Mouse (Mus musculus) cerebellum, adult 11 months (tissue): ENCODE data around the gene Fbxo24.
A peak's percentile ranks its signal among the peaks of the same experiment; 100 is the strongest.
"Not testable (repeated sequence)": the region's sequence is repeated elsewhere in the genome, so short reads cannot be mapped to it uniquely, and the experiment has no call there.

Experiments
- DNase-seq: peaks from one replicate; pipeline ENCODE4 v3.0.0; 2022

Fbxo24 gene

DNA sequence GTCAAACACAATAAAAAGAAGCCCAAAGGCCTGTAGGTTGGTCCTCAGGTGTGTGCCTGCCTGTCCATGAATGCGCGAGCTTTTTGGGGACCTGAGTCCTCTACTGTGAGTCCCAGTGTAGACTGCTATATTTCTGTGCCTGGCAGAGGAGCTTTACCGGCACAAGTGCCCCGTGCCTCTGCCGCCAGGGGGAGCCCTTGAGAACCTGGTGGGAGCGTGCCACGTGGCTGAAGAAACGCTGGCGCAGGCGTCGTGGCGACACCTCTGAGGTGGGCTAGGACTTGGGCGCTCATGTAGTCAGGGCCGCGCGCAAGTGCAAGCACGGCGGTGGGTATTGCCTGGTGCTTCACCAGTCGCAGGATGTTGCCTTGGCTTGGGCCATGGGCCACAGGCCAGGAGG, 12.3 kb upstream of the Fbxo24 start, which contains the start of gene Sap25:
Gene Sap25 (plus strand): TSS at position 281 of the 400 bp plus-strand sequence.
- DNase-seq: no peak

DNA sequence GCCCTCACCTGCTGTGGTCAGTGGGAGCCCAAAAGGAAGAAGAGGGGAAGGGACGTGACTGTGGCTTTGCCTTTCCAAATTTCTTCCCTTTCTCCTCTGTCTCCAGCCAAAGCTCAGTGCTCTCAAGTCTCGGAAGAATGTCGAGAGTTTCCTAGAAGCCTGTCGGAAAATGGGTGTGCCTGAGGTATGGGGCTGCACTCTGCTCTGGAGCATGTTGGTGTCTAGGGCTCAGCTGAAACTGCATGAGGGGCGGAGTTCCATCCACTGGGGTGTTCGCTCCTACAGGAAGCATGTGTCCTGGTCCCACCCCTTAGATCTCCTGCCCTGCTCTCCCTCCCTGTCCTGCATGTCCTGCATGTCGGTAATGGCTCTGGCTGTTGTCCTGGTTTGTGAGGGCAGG, 10.7 kb upstream of the Fbxo24 start:
- DNase-seq: no peak

DNA sequence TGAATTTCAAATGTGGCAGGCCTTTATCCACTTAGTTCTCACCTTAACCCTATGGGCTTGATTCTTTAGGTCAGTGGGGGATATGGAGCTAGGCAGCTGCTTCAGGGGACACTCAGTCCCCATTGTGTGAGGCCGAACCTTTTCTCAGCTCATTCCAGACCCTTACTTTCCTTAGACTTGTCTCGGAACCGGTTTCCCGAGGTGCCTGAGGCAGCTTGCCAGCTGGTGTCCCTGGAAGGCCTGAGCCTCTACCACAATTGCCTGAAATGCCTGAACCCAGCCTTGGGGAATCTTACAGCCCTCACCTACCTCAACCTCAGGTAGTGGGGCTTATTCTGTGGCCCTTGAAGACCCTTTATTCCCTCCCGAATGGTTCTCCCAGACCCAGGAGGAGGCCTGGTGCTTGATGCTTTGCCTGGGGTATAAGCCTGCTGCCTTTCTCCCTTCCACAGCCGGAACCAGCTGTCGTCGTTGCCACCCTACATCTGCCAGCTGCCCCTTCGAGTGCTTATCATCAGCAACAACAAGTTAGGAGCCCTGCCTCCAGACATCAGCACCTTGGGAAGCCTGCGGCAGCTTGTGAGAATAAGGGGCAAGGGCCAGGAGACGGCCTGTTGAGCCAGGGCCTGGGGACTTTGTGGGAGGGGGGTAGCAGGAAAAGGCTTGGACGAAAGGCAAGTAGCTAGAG, 4.7 kb upstream of the Fbxo24 start:
- DNase-seq: no peak

DNA sequence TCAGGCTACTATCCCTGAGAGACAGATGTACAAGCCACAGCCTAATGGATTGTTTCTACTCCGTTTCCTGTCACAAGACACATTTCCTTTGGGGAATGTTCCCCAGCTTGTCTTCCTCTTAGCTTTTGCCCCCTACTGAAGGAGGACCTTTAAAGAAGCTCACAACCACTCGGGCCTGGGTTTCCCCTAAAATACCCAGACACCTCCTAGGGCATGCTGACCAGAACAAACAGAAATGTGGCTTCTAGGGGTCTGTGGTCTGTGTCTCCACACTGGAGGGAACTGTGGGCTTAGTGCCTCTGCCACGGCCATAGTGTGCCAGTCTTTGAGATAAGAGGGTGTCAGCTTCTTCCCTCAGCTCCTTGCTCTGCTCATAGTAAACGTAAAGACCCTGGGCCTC, 2.8 kb upstream of the Fbxo24 start:
- DNase-seq: no peak

DNA sequence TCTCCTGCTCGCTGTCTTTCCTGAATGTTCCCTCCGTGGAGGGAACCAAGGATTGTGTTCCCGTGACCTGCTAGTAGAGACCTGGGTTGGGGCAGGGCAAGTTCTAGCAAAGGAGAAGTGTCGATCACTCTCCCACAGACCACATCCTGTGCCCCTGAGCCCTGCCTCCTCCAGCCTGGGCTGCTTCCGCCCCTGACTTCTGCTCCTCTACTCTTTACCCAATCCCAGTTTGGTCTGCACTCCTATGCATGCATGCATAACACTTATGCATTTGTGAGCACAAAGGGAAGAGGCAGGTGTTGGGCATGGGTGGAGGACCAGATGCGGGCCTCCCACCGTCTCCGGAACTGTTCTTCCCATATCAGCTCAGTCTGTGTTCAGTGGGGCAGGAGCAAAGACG, 2.4 kb upstream of the Fbxo24 start:
- no peak for DNase-seq

DNA sequence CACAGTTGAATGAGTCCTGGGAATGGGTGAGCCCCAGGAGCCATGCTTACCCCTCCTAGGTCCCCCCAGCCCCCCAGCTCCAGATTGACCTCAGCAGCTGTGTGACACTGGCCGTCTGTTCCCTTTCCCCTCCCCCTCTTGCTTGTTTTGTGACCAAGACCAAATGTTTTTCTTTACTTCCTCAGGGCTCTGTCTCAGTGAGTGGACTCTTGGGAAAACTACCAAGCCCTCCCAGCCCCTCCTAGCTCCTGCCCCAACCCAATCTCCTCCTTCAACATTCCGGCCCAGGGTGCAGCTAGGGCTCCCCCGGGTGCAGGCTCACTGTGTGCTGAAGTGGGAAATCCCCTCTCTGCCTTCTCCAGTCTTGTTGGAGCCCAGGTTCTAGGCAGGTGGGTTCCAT, 1.8 kb upstream of the Fbxo24 start:
- no peak for DNase-seq

DNA sequence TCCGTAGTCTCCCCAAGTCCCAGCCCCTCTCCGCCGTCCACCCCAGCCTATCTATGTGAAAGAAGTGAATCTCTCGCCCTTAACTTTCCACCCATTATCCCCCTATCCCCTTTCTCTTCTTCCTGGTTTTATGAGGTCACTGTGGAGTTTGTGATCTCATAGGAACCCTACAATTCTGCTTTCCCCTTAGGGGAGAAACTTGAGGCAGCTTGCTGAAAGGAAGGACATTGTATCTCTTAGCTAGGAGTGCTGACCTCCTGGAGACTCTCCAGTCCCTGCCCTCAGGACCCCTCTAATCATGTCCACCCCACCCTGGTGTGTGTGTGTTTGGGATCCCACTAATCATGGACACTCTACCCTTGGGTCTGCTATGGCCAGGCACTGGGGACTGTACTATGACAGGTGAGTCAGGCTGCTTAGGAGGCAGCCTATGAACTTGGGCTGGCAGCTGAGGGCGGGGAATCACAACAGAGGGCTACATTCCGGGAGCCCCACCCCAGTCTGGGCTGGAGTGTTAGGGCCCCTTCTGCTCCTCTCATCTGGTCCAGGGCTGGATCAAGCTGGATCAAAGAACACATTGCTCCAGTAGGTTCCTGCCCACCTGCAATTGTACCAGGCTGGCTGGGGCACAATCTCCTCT, 1.2 kb upstream of the Fbxo24 start:
- DNase-seq: no peak

DNA sequence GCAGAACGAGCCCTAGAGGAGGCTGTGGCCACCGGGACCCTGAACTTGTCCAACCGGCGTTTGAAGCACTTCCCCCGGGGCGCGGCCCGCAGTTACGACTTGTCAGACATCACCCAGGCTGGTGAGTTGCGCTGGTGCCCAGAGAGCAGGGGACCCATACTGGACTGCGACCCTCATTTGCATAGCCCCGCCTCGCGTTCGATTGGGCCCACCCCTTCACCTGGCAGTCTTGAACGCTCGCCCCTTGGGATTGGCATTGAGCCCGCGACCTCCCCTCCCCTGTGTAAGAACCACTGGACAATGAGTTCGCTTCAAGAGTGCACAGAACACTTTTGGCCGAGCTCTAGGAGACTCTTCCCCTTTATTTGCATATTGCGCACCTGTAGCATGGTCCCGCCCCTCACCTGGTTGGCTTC, 512 bp upstream of the Fbxo24 start:
- DNase-seq: peak; percentile 68

DNA sequence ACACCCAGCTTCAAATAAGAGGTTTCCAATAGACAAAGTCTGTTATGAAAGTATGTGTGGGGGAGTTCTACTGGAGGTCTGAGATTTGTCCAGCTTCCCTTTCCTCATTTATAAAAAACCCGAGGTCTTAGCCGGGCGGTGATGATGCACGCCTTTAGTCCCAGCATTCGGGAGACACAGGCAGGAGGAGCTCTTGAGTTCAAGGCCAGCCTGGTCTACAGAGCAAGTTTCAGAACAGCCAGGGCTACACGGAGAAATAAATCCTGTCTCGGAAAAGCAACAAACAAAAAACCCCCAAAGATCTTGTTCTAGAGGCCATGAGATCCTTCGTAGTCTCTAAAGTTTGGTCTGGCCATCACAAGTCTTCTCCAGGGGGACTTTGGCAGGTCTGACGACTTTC, 811 bp downstream of the Fbxo24 start:
- DNase-seq: no peak

DNA sequence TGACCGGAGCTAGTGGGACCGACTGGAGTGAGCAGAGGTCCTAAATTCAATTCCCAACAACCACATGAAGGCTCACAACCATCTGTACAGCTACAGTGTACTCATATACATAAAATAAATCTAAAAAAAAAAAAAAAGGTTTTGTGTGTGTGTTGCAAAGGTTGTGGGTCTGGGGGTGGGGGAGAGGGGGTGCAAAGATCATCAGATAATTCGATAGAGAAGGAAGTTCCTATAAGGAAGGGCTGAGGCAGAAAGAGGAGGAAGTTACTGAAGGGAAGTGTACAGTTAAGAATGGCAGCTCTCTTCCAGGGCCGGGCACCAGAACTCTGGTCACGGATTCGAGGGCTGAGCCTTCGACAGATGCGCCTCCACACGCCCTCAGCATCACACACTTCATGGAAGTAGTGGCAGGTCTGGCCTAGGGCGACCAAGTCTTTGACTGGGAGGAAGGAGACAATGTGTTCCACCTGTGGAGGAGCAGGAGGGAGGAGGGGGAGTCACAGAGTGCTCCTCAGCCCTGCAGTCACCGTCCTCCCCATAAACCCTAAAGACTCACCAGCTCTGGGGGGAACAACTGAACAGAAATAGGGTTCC, 4.8 kb downstream of the Fbxo24 start:
- DNase-seq: no peak

DNA sequence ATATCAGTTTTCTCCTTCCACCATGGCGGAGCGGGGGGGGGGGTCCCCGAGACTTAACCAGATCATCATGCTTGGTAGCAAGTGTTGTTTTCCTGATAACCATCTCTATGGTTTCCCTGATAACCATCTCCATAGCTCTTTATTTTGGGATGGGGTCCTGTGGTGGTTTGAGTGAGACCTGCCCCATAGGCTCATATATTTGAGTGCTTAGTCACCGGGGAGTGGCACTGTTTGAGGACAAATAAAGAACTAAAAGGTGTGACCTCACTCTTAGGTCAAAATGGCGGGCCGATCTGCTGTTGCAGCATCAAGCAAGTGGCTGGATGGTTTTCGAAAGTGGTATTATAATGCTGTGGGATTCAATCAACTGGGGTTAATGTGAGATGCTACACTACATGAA, 13.5 kb downstream of the Fbxo24 start:
- DNase-seq: no peak

DNA sequence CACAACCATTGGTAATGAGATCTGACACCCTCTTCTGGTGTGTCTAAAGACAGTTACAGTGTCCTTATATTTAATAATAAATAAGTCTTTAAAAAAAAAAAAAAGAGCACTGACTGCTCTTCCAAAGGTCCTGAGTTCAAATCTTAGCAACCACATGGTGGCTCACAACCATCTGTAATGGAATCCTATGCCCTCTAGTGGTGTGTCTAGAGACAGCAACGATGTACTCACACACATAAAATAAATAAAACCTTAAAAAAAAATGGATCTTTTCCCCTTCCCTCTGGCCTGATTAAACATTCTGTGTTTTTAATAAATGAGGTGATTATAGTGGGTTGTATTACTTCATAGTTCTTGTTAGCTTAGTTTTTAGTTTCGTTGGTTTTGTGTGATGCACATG, 13.9 kb downstream of the Fbxo24 start:
- not testable (repeated sequence) for DNase-seq

DNA sequence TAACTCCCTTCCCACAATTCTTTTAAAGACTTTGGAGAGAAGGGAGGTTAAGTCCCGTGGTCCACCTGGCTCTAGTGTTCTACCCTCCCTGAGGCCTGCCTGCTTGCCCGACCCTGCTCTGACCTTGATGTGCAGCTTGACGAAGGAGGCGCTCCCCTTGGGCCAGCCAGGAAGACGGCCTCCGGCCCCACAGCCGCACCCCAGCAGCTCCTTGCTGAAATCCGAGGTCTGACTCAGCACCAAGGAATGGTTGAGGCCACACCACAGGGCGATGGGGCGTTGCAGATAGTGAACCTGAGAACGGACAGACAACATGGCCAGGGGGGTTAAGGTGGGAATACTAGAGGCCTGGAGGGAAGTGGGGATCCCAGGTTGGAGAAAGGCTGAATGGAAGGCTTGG, 15.3 kb downstream of the Fbxo24 start, which contains the start of gene Pcolce:
Gene Pcolce (minus strand): TSS at position 235 of the 400 bp plus-strand sequence.
- no peak for DNase-seq

DNA sequence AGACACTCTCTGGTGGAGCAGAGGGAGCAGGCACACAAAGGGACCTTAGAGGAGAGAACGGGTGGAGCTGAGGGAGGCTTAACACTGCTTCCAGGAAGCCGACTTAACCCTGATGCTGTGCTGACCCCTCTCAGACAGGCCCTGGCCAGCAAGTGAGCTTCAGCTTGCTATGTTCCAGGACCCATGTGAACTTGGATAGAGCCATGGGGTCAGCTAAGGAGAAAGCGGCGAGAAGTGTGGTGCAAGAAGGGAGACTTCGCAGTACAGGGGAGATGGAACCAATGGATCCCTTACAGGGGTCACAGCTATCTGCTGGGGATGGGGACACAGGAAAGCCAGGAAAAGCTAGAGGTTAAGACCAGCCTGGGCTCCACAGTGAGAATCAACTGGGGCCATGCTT, 15.7 kb downstream of the Fbxo24 start:
- DNase-seq: no peak

DNA sequence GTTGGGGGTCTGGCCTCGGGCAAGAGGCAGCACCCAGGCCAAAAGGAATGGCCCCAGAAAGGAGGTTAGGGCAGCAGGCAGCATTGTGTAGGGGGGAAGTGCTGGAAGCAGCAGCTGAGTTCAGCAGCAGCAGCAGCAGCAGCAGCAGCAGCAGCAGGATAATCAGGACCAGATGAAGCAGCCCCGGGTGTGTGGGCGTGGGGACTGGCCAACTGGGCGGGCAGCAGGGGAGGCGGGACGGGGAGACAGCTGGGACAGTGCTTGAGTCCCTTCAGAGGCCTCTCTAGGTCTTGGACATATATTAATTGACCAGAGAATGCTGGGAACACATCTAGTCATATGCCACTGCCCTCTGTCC, 17.6 kb downstream of the Fbxo24 start:
- no peak for DNase-seq

DNA sequence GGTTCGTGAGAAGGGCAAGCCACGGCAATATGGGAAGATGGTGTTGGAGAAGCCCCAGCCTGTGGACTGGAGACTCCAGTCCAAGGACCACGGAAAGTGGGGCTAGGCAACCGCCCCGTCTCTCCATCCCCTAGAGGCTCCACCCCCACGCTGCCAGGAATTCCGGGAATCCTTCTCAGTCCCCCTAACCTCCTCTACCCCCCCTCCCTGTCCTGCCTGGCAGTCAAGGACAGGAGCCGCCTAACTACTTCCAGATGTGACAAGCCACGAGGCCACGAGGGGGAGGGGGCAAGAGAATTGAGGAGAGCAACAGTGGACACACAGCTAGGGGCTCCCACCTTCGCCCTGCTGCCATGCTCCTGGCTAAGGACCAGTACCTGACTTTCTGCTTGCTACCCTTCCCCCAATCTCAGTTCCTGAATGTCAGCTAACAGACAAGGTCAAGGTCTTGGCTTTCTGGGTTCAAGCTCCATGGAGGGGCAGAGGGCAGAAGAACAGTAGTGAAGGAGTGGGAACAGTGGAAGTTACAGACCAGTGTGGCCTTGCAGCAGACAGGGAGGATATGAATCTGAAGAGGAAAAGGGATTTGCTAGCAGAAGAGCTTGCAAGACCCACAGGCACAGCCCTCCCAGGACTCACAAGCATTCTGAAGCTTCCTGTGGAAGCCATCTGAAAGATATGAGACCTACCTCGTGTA, 18.1 kb downstream of the Fbxo24 start:
- DNase-seq: no peak

DNA sequence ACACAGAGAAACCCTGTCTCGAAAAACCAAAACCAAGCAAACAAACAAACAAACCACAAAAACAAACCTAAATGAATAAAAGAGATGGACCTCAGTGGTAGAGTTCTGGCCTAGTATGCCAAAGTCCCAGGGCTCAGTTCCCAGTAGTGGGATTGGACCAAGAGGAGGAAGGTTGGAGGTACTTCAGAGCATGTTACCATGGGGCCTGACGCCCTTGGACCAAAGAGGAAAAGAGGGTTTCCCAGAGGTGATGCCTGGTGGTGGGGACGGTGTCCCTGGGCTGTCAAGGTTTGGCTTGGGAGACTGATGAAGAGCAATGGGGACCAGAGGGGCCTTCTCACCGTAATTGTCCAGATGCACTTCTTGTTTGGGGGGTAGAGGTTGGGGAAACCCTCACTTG, 18.7 kb downstream of the Fbxo24 start:
- no peak for DNase-seq

DNA sequence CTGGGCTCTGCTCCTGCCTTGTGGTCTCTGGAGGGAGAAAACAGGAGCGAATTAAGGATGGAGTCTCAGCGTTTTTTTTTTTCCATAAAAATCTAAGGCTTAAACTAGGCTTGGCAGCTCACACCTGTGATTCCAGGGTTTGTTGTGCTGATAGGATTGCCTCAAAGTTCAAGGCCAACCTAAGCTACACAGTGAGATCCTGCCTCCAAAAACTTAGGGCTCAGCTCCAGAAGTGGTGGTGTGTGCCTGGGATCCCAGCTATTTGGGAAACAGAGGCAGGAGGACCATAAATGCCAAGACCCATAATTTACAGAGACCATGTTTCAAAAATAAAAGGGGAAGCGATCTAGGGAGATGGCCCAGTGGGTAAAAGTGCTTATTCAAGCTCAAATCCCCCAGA, 19.5 kb downstream of the Fbxo24 start:
- DNase-seq: no peak

DNA sequence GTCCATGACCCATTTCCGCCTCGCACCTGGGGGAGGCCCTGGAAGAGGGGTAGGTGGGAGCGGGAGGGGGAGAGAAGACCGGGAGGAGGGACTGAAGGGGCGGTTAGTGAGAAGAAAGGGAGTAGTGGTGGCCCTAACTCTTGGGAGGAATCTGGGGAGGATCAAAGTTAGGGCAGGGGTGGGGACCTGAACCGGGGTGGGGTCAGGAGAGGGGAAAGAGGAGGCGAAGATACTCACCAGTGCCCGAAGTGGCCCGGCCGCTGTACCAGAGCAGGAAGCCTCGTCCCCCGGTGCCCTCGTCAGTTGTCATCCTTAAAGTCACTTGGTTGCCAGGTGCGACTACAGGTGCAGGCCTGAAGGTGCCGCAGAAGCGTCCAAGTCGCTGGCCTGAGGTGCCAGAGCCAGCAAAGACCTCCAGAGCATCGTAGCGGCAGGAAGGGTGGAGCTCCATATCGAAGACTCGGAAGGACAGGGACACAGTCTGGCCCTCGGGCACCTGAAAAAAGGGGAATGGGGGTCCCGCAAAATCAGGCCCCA, 20.1 kb downstream of the Fbxo24 start:
- DNase-seq: no peak

DNA sequence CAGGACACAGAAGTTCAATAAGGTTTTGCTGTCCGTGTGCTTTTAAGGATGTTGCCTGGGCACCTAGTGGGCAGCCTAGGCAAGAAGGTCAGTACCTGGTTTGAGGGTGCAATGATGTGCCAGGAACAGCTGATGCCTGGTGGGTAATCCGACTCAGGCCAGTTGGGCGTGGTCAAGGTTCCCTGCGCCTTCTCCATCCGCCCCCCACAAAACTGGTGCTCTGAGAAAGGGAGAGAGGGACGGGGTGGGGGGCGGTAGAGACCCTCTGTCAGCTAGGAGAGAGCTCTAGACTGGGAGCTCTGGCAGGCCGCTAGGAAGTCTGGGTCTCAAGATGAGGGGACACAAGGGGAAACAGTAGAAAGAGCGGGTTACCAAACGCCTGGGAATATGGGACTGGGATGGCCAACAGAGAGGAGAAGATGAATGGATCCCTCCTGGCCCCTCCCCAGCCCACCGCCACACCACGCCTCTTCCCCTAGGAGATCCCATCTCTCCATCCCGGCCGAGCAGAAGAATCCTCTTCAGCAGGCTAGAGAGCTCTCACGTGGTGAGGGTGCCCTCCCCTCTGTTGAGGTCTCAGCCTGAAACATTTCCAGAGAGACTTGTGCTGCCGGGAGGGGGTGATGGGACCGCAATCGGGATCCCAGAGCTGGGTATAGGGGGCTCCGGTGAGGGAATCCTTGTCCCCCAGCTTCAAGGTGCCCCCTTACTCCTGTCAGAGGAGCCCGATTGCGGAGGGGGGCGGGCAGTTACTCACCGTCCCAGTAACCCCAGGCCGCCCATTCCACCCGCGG, 20.7 kb downstream of the Fbxo24 start:
- no peak for DNase-seq

DNA sequence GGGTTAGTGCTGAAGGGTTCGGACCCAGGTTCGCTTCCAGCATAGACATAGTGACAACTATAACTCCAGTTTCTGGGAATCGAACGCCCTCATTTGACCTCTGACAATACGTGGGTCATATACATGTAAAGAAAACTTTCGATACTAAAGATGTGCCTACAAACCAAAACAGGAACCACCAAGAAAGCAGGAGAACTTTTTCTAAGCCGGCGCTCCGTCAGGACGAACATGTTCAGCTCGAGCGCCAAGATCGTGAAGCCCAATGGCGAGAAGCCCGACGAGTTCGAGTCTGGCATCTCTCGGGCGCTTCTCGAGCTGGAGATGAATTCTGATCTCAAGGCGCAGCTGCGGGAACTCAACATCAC, 27.5 kb downstream of the Fbxo24 start:
- no peak for DNase-seq

DNA sequence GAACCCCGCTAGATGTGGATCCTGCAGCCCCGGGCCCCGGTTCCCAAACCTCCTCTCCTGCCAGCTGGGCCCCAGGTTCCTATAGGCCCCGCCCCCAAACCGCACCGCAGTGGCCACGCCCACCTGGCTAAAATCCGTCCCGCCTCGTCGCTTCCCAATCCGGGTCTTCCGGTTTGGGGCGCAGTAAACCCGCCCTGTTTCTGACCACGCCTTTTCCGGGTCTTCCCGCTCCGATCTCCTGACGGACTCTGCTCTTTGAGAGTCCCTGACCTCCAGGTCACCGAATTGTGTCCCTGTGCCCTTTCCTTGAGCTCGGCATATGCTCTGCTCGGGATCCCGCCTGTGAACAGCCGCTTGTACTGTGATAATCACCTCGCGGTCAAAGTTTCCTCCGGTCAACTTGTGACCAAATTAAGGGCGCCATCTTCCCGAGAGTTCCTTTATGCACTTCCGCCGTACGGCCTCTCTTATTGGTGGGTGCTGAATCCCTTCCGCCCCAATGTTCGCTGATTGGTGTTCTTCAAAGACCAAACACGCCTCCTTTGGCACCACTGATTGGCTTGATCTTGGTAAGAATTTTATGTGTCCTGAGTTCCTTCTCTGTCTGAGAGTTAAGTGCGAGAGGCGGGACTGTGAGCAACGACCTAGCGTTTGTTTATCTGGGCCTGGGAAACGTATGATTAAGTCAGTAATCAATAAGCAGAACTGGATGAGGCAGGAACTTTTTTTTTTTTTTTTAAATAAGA, 28.0 kb downstream of the Fbxo24 start, which contains the start of gene Mospd3:
Gene Mospd3 (minus strand): TSS at position 440 of the 746 bp plus-strand sequence.
- DNase-seq: peak; percentile 95
